Mouse (Mus musculus) embryonic facial prominence, embryonic 15.5 days (tissue): Measurements from ENCODE around the gene Oser1. TPM values are rescaled to one million over a fixed set of nuclear protein-coding genes. Genes with fewer than 3 reads are reported as not detected.

Experiments
- ATAC-seq: fragments of 200-750 bp; cut with Nextera tagmentation; 2 replicates; pipeline ENCODE4 v1.8.0; 2017; ENCODE audit warnings: low read depth, moderate TSS enrichment; ENCODE audit not compliant: insufficient number of reproducible peaks, low FRiP score, low TSS enrichment
- H3K27ac ChIP-seq: fragments of 300-500 bp; sonication (generic); replicated peaks from 2 replicates; pipeline ENCODE4 v1.5.1; 2015; ENCODE audit warnings: mild to moderate bottlenecking, inconsistent platforms
- H3K27me3 ChIP-seq: fragments of 300-500 bp; sonication (generic); 2 replicates; pipeline ENCODE4 v1.6.1; 2015; ENCODE audit warnings: inconsistent platforms
- H3K36me3 ChIP-seq: fragments of 300-500 bp; sonication (generic); 2 replicates; pipeline ENCODE4 v1.6.1; 2015; ENCODE audit warnings: mild to moderate bottlenecking, inconsistent platforms
- H3K4me1 ChIP-seq: fragments of 300-500 bp; sonication (generic); 2 replicates; pipeline ENCODE4 v1.6.1; 2015; ENCODE audit warnings: inconsistent platforms
- H3K4me2 ChIP-seq: fragments of 300-500 bp; sonication (generic); replicated peaks from 2 replicates; pipeline ENCODE4 v1.6.1; 2015; ENCODE audit warnings: mild to moderate bottlenecking, inconsistent platforms
- H3K4me3 ChIP-seq: fragments of 300-500 bp; sonication (generic); replicated peaks from 2 replicates; pipeline ENCODE4 v1.5.1; 2015; ENCODE audit warnings: mild to moderate bottlenecking, inconsistent platforms
- H3K9ac ChIP-seq: fragments of 300-500 bp; sonication (generic); 2 replicates; pipeline ENCODE4 v1.6.1; 2015; ENCODE audit warnings: inconsistent platforms
- H3K9me3 ChIP-seq: fragments of 300-500 bp; sonication (generic); replicated peaks from 2 replicates; pipeline ENCODE4 v1.6.1; 2016; ENCODE audit warnings: inconsistent platforms
- WGBS: fragments of 180-500 bp; shearing (Covaris S2); methylation state at CpG from one replicate; pipeline ENCODE4 v1.1.7; 2015; 5-methylcytosine and 5-hydroxymethylcytosine counted together
- polyA plus RNA-seq: library from polyadenylated mRNA; unstranded; fragments of >200 nt; fragmentation: Nextera tagmentation; extraction: Ambion mirVana; gene quantifications from 2 replicates; pipeline ENCODE4 v1.2.1, GENCODE M21; 2015

The Oser1 gene
- polyA plus RNA-seq, 1 experiment from 2014 or later = 91.4 TPM

GRCm38 (mm10) chr2:163444017-163444416, 19.5 kb upstream of the Oser1 start:
- Histone ChIP-seq H3K4me2 (no peak overlapping the region), H3K9ac (no peak overlapping the region), H3K4me1 (no peaks in the 10 kb centered on the region), H3K9me3 (no peaks in the 10 kb centered on the region), H3K4me3 (no peak overlapping the region), H3K27me3 (peaks cover 8% of the 10 kb centered on the region), H3K27ac (no peak overlapping the region), H3K36me3 (no peaks in the 10 kb centered on the region)
- ATAC-seq = no peak
- 61% methylated on average over 7 of the region's 7 CpGs for WGBS

- peaks cover 13% of the 10 kb centered on the region for H3K27me3 ChIP-seq
- H3K9me3 ChIP-seq = no peaks in the 10 kb centered on the region
- no peak overlapping the region for H3K4me3 ChIP-seq
- no peak for ATAC-seq
- H3K36me3 ChIP-seq = no peaks in the 10 kb centered on the region
- H3K4me1 ChIP-seq = 0 out of 2 replicates have a peak, but pooled peaks cover 2% of the 10 kb centered on the region
- no peak overlapping the region for H3K9ac ChIP-seq
- WGBS = 59% methylated on average over 6 of the region's 6 CpGs
- H3K27ac ChIP-seq = no peak overlapping the region
- no peak overlapping the region for H3K4me2 ChIP-seq
These were observed 19.0 kb upstream of the Oser1 start for GRCm38 (mm10) chr2:163443543-163443942.

GRCm38 (mm10) chr2:163439488-163439887, 15.0 kb upstream of the Oser1 start:
- Histone ChIP-seq H3K9me3 (no peaks in the 10 kb centered on the region), H3K4me3 (no peak overlapping the region), H3K4me2 (no peak overlapping the region), H3K9ac (no peak overlapping the region), H3K4me1 (0 out of 2 replicates have a peak, but pooled peaks cover 7% of the 10 kb centered on the region), H3K36me3 (no peaks in the 10 kb centered on the region), H3K27me3 (peaks cover 29% of the 10 kb centered on the region), H3K27ac (no peak overlapping the region)
- WGBS = 60% methylated on average over 1 of the region's 1 CpGs
- no peak for ATAC-seq

GRCm38 (mm10) chr2:163438619-163439451, 14.3 kb upstream of the Oser1 start:
- Histone ChIP-seq H3K27ac (no peak overlapping the region), H3K4me2 (peak overlapping the region; percentile 44), H3K4me3 (peak overlapping the region; percentile 26), H3K9me3 (no peaks in the 10 kb centered on the region), H3K27me3 (peaks cover 29% of the 10 kb centered on the region), H3K36me3 (no peaks in the 10 kb centered on the region), H3K4me1 (0 out of 2 replicates have a peak, but pooled peaks cover 7% of the 10 kb centered on the region), H3K9ac (no peak overlapping the region)
- peak; percentile 17; the same call in 1 of the 2 replicates for ATAC-seq
- 2% methylated on average over 30 of the region's 30 CpGs for WGBS

- Histone ChIP-seq H3K4me2 (peak within 1 kb of the TSS; percentile 44), H3K27me3 (peaks cover 29% of the 10 kb centered on the region), H3K4me1 (0 out of 2 replicates have a peak, but pooled peaks cover 7% of the 10 kb centered on the region), H3K27ac (no peak within 1 kb of the TSS), H3K4me3 (peak within 1 kb of the TSS; percentile 26), H3K9ac (no peak within 1 kb of the TSS), H3K36me3 (no peaks in the 10 kb centered on the region), H3K9me3 (no peaks in the 10 kb centered on the region)
- ATAC-seq = no peak
- WGBS = under 1% methylated on average over 10 of the region's 18 CpGs
These were observed 13.7 kb upstream of the Oser1 start, which contains the start of gene Gdap1l1 for GRCm38 (mm10) chr2:163438246-163438618. Gdap1l1 (plus strand) TSS chr2:163438476.

GRCm38 (mm10) chr2:163437800-163438199, 13.3 kb upstream of the Oser1 start:
- no peak for ATAC-seq
- WGBS = 48% methylated on average over 4 of the region's 4 CpGs
- 0 out of 2 replicates have a peak, but pooled peaks cover 7% of the 10 kb centered on the region for H3K4me1 ChIP-seq
- no peaks in the 10 kb centered on the region for H3K36me3 ChIP-seq
- H3K4me3 ChIP-seq = no peak overlapping the region
- H3K9ac ChIP-seq = no peak overlapping the region
- no peaks in the 10 kb centered on the region for H3K9me3 ChIP-seq
- no peak overlapping the region for H3K27ac ChIP-seq
- peak overlapping the region; percentile 44; the same call in 1 of the 2 replicates for H3K4me2 ChIP-seq
- H3K27me3 ChIP-seq = peaks cover 29% of the 10 kb centered on the region

- no peak for ATAC-seq
- 13% methylated on average over 4 of the region's 4 CpGs for WGBS
These were observed 9.5 kb upstream of the Oser1 start for GRCm38 (mm10) chr2:163433971-163434370.

GRCm38 (mm10) chr2:163431289-163431688, 6.8 kb upstream of the Oser1 start:
- no peak for ATAC-seq
- Histone ChIP-seq H3K4me3 (no peak overlapping the region), H3K27ac (no peak overlapping the region), H3K9me3 (no peaks in the 10 kb centered on the region), H3K9ac (no peak overlapping the region), H3K36me3 (no peaks in the 10 kb centered on the region), H3K4me2 (no peak overlapping the region), H3K4me1 (no peaks in the 10 kb centered on the region), H3K27me3 (no peaks in the 10 kb centered on the region)
- 75% methylated on average over 9 of the region's 9 CpGs for WGBS

More at GRCm38 (mm10) chr2:163433971-163434370, 9.5 kb upstream of the Oser1 start:
- no peak overlapping the region for H3K27ac ChIP-seq
- no peaks in the 10 kb centered on the region for H3K36me3 ChIP-seq
- H3K9ac ChIP-seq = no peak overlapping the region
- no peak overlapping the region for H3K4me3 ChIP-seq
- H3K9me3 ChIP-seq = no peaks in the 10 kb centered on the region
- 0 out of 2 replicates have a peak, but pooled peaks cover 7% of the 10 kb centered on the region for H3K4me1 ChIP-seq
- H3K4me2 ChIP-seq = no peak overlapping the region
- peaks cover 20% of the 10 kb centered on the region for H3K27me3 ChIP-seq

- H3K4me3 ChIP-seq = no peak overlapping the region
- H3K36me3 ChIP-seq = no peaks in the 10 kb centered on the region
- no peaks in the 10 kb centered on the region for H3K4me1 ChIP-seq
- no peak overlapping the region for H3K4me2 ChIP-seq
- H3K9me3 ChIP-seq = no peaks in the 10 kb centered on the region
- WGBS = 44% methylated on average over 4 of the region's 4 CpGs
- no peak overlapping the region for H3K9ac ChIP-seq
- H3K27me3 ChIP-seq = no peaks in the 10 kb centered on the region
- H3K27ac ChIP-seq = no peak overlapping the region
- no peak for ATAC-seq
These were observed 4.0 kb upstream of the Oser1 start for GRCm38 (mm10) chr2:163428346-163429011.

GRCm38 (mm10) chr2:163422895-163423660, 1.4 kb downstream of the Oser1 start:
- peaks cover 16% of the 10 kb centered on the region for H3K4me1 ChIP-seq
- WGBS = 78% methylated on average over 9 of the region's 9 CpGs
- no peak overlapping the region for H3K9ac ChIP-seq
- H3K27ac ChIP-seq = no peak overlapping the region
- ATAC-seq = no peak
- H3K4me3 ChIP-seq = no peak overlapping the region
- no peak overlapping the region for H3K4me2 ChIP-seq
- peaks cover 4% of the 10 kb centered on the region; the same call in 1 of the 2 replicates for H3K36me3 ChIP-seq
- H3K27me3 ChIP-seq = no peaks in the 10 kb centered on the region
- no peaks in the 10 kb centered on the region for H3K9me3 ChIP-seq
